Mouse (Mus musculus): Measurements from ENCODE around the gene Hydin. TPM values are rescaled to one million over a fixed set of nuclear protein-coding genes. Genes with fewer than 3 reads are reported as not detected.
"Not testable (repeated sequence)": the region's sequence is repeated elsewhere in the genome, so short reads cannot be mapped to it uniquely, and the experiment has no call there.

Gene Hydin
- polyA plus RNA-seq, 1 experiment = 0.02 TPM

DNA sequence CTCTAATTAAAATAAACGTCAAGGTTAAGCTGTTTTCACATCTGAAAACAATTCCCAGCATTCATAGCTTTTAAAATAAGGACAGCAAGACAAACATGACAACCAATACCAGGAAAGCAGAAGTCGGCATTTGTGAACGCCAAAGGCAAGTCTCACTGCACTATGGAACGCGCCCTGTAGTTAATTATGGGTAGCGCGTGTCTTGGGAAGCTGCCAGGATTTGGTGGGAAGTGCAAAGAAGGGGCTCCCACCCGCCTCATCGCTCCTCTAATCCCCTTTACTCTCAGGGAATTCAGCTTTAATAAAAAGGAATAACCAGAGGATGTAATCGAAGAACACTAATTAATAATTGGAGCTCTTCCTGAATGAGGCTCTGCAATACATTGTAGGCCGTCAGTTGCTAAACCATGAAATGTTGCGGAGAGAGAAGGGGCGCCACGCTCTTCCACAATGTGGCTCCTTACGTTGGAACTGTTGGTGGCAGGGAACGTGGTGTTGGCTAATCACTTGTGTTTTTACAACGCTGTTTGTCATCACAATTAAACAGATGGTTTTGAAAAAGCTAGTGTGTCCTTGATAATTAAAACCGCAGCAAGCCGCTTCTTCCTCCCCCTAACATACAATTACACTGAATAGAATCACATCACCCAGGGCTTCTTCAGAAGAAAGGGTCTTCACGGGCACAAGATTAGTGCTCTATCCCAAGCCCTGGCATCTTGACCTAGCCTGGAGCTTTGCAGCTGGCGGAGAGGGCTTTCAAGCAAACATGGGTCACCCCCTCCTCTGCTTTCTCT, 8.9 kb downstream of the Hydin start:
- Histone ChIP-seq H3K27me3 (replicated peaks; ENCODE audit: control insufficient read depth, insufficient read depth, low read length) (no peaks in the 10 kb centered on the region; the same call in 1 of the 2 replicates), H3K4me3 (ENCODE audit: insufficient read depth, low read depth, low read length) (no peak overlapping the region), H3K4me1 (ENCODE audit: control insufficient read depth, insufficient read depth, low read length) (no peaks in the 10 kb centered on the region), H3K36me3 (ENCODE audit: control insufficient read depth, insufficient read depth, low read length) (no peaks in the 10 kb centered on the region), H3K27ac (ENCODE audit: insufficient read depth, low read depth, low read length) (no peak overlapping the region)
- DNase-seq = no peak
- 86% methylated on average over 21 of the region's 21 CpGs for WGBS
- TF ChIP-seq POLR2A (IDR thresholded peaks at IDR 0.05; ENCODE audit: low read depth, low read length) (no peak), CTCF (conservative IDR thresholded peaks at IDR 0.05; ENCODE audit: insufficient read depth, insufficient read length, low read depth, low read length) (no peak)

DNA sequence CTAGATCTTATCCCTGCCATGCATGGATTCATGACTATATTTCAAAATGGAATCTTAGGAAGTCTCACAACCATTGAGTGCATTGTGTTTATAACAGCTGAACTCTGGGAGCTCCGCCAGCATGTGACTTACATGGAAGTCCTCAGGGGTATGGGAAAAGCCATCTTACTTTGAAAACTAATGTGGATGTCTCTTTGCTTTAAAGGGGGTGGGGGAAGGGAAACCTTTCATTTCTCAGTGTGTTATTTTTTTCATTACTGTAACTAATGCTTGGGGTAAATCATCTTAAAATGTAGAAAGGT, 9.4 kb downstream of the Hydin start:
- no peak for TF ChIP-seq CTCF (conservative IDR thresholded peaks at IDR 0.05; ENCODE audit: insufficient read depth, insufficient read length, low read depth, low read length)
- no peak for TF ChIP-seq POLR2A (IDR thresholded peaks at IDR 0.05; ENCODE audit: low read depth, low read length)
- DNase-seq = no peak
- Histone ChIP-seq H3K27ac (ENCODE audit: insufficient read depth, low read depth, low read length) (no peak overlapping the region), H3K27me3 (replicated peaks; ENCODE audit: control insufficient read depth, insufficient read depth, low read length) (no peaks in the 10 kb centered on the region; the same call in 1 of the 2 replicates), H3K36me3 (ENCODE audit: control insufficient read depth, insufficient read depth, low read length) (no peaks in the 10 kb centered on the region), H3K4me1 (ENCODE audit: control insufficient read depth, insufficient read depth, low read length) (no peaks in the 10 kb centered on the region), H3K4me3 (ENCODE audit: insufficient read depth, low read depth, low read length) (no peak overlapping the region)
- WGBS = 90% methylated on average over 1 of the region's 1 CpGs

DNA sequence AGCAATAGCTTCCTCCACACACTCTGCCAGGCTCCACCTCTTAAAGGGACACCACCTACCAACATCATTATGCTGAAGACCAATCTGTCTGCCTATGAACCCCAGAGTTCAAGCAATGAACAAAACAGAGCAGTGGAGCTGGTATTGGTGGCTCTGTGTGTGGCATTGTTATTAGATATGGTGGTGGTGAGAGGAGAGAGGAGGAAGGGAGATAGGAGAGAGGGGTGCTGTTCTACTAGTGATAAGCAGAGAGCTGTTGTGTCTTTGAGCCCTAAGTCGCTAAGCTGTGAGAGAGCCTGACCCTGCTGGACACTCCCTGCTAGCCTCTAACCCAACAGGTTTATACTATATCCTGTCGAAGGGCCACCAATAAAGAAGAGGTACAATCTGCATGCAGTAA, 45.9 kb downstream of the Hydin start:
- H3K4me1 ChIP-seq (ENCODE audit: control insufficient read depth, insufficient read depth, low read length) = no peaks in the 10 kb centered on the region
- 71% methylated on average over 2 of the region's 2 CpGs for WGBS
- H3K27ac ChIP-seq (ENCODE audit: insufficient read depth, low read depth, low read length) = no peak overlapping the region
- TF ChIP-seq CTCF (conservative IDR thresholded peaks at IDR 0.05; ENCODE audit: insufficient read depth, insufficient read length, low read depth, low read length) (no peak), POLR2A (IDR thresholded peaks at IDR 0.05; ENCODE audit: low read depth, low read length) (no peak)
- H3K27me3 ChIP-seq (replicated peaks; ENCODE audit: control insufficient read depth, insufficient read depth, low read length) = no peaks in the 10 kb centered on the region
- H3K36me3 ChIP-seq (ENCODE audit: control insufficient read depth, insufficient read depth, low read length) = no peaks in the 10 kb centered on the region
- DNase-seq = no peak
- no peak overlapping the region for H3K4me3 ChIP-seq (ENCODE audit: insufficient read depth, low read depth, low read length)

DNA sequence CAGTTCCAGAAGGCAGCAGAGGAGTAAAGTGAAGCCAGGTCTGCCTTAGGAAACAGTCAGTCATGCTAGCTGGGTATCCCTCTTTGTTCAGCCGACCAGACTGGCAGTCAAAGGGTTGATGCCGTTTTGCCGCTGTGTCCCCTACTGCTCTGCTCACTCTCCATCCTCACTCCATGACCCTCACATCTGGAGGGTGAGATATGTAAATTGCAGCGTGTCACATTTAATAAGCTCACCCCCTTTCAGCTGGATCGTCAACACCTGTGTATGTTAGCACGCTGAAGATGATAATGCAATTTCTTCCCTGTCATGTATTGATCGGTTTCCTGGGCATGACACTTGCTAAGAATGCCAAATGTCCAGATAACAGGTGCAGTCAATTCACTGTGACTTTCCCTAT, 49.0 kb downstream of the Hydin start:
- no peak overlapping the region for H3K27ac ChIP-seq (ENCODE audit: insufficient read depth, low read depth, low read length)
- TF ChIP-seq POLR2A (IDR thresholded peaks at IDR 0.05; ENCODE audit: low read depth, low read length) (no peak), CTCF (conservative IDR thresholded peaks at IDR 0.05; ENCODE audit: insufficient read depth, insufficient read length, low read depth, low read length) (no peak)
- DNase-seq = no peak
- no peaks in the 10 kb centered on the region for H3K27me3 ChIP-seq (replicated peaks; ENCODE audit: control insufficient read depth, insufficient read depth, low read length)
- H3K4me3 ChIP-seq (ENCODE audit: insufficient read depth, low read depth, low read length) = no peak overlapping the region
- H3K36me3 ChIP-seq (ENCODE audit: control insufficient read depth, insufficient read depth, low read length) = no peaks in the 10 kb centered on the region
- no peaks in the 10 kb centered on the region for H3K4me1 ChIP-seq (ENCODE audit: control insufficient read depth, insufficient read depth, low read length)
- WGBS = 59% methylated on average over 7 of the region's 7 CpGs

DNA sequence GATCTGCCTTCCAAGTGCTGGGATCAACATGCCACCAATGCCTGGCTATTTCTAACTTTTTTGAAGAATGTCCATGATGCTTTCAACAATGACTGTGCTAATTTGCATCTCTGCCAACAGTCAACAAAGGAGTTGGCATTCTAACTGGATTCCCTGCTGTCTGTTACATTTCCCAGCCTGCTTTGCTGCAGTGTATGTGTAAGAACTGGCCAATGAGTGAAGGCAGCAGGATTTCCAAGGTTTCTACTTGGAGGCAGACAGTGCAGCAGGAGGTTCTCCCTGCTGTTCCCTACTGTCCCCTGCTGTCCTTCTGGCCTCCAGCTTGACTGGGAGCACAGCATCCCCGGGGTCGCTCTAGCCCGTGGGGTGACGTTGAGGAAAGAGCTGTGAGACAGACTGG, 52.8 kb downstream of the Hydin start:
- no peak overlapping the region for H3K4me3 ChIP-seq (ENCODE audit: insufficient read depth, low read depth, low read length)
- no peak for TF ChIP-seq CTCF (conservative IDR thresholded peaks at IDR 0.05; ENCODE audit: insufficient read depth, insufficient read length, low read depth, low read length)
- no peak for TF ChIP-seq POLR2A (IDR thresholded peaks at IDR 0.05; ENCODE audit: low read depth, low read length)
- 76% methylated on average over 4 of the region's 4 CpGs for WGBS

DNA sequence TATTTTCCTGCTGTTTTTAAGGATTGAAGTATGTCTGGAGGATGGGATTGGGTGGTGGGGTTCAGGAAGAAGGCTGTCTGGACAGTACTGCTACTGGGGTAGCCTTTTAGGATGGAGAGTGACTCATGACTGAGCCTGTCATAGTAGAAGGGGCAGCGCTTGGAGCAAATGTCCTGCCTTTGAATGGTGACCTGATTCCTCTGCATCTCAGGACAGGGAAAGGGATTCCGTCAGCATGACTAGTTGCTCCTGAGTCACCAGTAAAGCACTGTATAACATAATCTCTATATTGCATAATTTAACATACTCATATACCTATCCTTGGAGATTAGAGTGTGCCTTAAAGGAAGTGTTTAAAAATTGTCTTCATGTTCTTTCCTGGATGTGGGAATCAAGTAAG, 54.7 kb downstream of the Hydin start:
- TF ChIP-seq POLR2A (IDR thresholded peaks at IDR 0.05; ENCODE audit: low read depth, low read length) (no peak), CTCF (conservative IDR thresholded peaks at IDR 0.05; ENCODE audit: insufficient read depth, insufficient read length, low read depth, low read length) (no peak)
- DNase-seq = no peak
- Histone ChIP-seq H3K4me1 (ENCODE audit: control insufficient read depth, insufficient read depth, low read length) (0 out of 2 replicates have a peak, but pooled peaks cover 3% of the 10 kb centered on the region), H3K27me3 (replicated peaks; ENCODE audit: control insufficient read depth, insufficient read depth, low read length) (no peaks in the 10 kb centered on the region), H3K27ac (ENCODE audit: insufficient read depth, low read depth, low read length) (no peak overlapping the region), H3K36me3 (ENCODE audit: control insufficient read depth, insufficient read depth, low read length) (no peaks in the 10 kb centered on the region), H3K4me3 (ENCODE audit: insufficient read depth, low read depth, low read length) (no peak overlapping the region)
- 90% methylated on average over 2 of the region's 2 CpGs for WGBS

More for the DNA sequence above, 52.8 kb downstream of the Hydin start:
- no peak for DNase-seq
- Histone ChIP-seq H3K27ac (ENCODE audit: insufficient read depth, low read depth, low read length) (no peak overlapping the region), H3K27me3 (replicated peaks; ENCODE audit: control insufficient read depth, insufficient read depth, low read length) (no peaks in the 10 kb centered on the region), H3K4me1 (ENCODE audit: control insufficient read depth, insufficient read depth, low read length) (0 out of 2 replicates have a peak, but pooled peaks cover 3% of the 10 kb centered on the region), H3K36me3 (ENCODE audit: control insufficient read depth, insufficient read depth, low read length) (no peaks in the 10 kb centered on the region)

DNA sequence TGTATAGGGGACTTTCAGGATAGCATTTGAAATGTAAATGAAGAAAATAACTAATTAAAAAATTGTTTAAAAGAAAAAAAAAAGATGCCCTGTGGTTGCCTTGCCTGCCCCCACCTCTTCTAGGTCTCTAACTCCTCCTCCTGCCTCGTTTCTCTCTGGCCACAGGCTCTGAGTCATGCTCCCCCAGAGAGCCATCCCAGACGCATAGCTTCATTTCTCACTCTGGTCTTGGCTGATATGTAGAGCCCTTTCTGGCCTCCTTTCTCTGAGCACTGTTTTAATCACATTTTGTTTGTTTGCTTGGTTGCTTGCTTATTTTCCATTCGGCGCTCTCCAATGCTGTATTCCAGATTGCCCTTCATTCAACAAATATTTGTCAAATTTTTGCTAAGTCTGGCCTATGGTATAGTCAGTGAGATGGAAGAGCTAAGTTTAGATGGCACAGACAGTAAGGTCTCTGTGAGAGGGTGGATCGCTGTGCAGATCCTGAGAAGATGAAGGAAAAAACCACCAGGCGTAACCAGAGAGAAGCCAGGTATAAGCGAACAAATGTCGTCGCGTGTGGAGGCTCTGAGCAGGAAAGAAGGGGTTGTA, 57.3 kb downstream of the Hydin start:
- no peak overlapping the region for H3K27ac ChIP-seq (ENCODE audit: insufficient read depth, low read depth, low read length)
- H3K4me3 ChIP-seq (ENCODE audit: insufficient read depth, low read depth, low read length) = no peak overlapping the region
- H3K4me1 ChIP-seq (ENCODE audit: control insufficient read depth, insufficient read depth, low read length) = 0 out of 2 replicates have a peak, but pooled peaks cover 3% of the 10 kb centered on the region
- no peaks in the 10 kb centered on the region for H3K36me3 ChIP-seq (ENCODE audit: control insufficient read depth, insufficient read depth, low read length)
- WGBS = 81% methylated on average over 10 of the region's 10 CpGs
- DNase-seq = no peak
- TF ChIP-seq CTCF (conservative IDR thresholded peaks at IDR 0.05; ENCODE audit: insufficient read depth, insufficient read length, low read depth, low read length) (no peak), POLR2A (IDR thresholded peaks at IDR 0.05; ENCODE audit: low read depth, low read length) (no peak)
- H3K27me3 ChIP-seq (replicated peaks; ENCODE audit: control insufficient read depth, insufficient read depth, low read length) = no peaks in the 10 kb centered on the region

DNA sequence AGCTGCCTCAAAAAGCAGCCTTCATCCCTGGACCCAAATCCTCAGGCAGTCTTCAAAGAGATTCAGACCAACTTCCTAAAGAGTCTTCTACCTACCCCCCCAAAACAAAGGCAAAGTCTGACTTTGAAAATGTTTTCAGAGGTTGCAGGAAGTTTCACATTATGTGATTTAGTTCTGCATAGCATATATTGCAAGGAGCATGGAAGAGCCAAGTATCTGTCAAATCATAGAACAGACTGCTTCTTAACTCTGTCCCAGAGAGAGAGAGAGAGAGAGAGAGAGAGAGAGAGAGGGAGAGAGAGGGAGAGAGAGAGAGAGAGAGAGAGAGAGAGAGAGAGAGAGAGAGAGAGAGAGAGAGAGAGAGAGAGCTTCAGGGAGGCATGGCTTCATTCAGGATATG, 60.3 kb downstream of the Hydin start:
- H3K27me3 ChIP-seq (replicated peaks; ENCODE audit: control insufficient read depth, insufficient read depth, low read length); H3K4me1 ChIP-seq (ENCODE audit: control insufficient read depth, insufficient read depth, low read length); H3K4me3 ChIP-seq (ENCODE audit: insufficient read depth, low read depth, low read length); H3K36me3 ChIP-seq (ENCODE audit: control insufficient read depth, insufficient read depth, low read length); DNase-seq; H3K27ac ChIP-seq (ENCODE audit: insufficient read depth, low read depth, low read length): not testable (repeated sequence)
